Mouse (Mus musculus): ENCODE data around the gene Hoxc13. TPM values are rescaled to one million over a fixed set of nuclear protein-coding genes. Genes with fewer than 3 reads are reported as not detected.

Hoxc13 gene
- total RNA-seq, 1 experiment from 2014 or later, result not detected

- no peak for ATAC-seq (ENCODE audit: extremely low read depth, insufficient number of reproducible peaks, low FRiP score, poor library complexity, severe bottlenecking)
Measured at GRCm38 (mm10) chr15:102976631-102977422, 55.9 kb downstream of the Hoxc13 start.

DNA sequence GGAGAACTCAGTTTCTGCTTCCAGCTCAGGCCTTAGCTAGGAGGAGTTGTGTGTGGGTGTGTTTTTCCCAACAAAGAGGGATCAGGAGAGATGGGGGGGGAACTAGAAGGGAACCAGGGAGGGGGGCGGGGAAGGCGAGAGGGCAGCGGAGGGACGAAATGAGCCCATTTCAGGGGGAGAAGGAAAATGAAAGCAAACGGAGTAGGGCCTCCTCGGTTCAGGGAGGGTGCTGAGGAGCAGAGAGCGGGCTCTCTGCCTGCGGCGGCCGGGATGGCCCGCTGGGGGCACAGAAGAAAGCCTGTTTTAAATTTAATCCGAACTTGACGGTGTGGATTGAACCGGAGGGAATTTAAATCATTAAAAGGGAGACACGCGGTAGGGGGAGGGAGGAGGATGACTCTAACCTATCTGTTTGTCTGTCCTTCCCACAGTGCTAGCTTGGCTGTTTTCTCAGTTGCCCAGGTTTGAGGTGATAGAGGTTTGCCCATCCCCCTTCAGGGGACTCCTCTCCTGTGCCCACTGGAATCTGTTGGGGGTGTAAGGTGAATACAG is 56.6 kb downstream of the Hoxc13 start:
- ATAC-seq (ENCODE audit: extremely low read depth, insufficient number of reproducible peaks, low FRiP score, poor library complexity, severe bottlenecking), result no peak

Other genes with a start within 250 kb of the Hoxc13 start
- gene Atp5g2, start 248.8 kb upstream of the Hoxc13 start, total RNA-seq (2017), result 19.3 and 20.7 TPM in 2 replicates
- gene Calcoco1, start 198.9 kb upstream of the Hoxc13 start, total RNA-seq (2017), result 73.4 and 97.1 TPM in 2 replicates
- gene Hoxc12, start 15.7 kb downstream of the Hoxc13 start, total RNA-seq (2017), result not detected in 2 replicates
- gene Hoxc11, start 33.3 kb downstream of the Hoxc13 start, total RNA-seq (2017), result not detected in 2 replicates
- gene Hoxc10, start 45.7 kb downstream of the Hoxc13 start, total RNA-seq (2017), result not detected in 2 replicates
- not detected in 2 replicates for gene Hoxc5, start 46.3 kb downstream of the Hoxc13 start, total RNA-seq (2017)
- gene Hoxc9, start 55.3 kb downstream of the Hoxc13 start, total RNA-seq (2017), result not detected in 2 replicates
- not detected in 2 replicates for gene Hoxc8, start 69.5 kb downstream of the Hoxc13 start, total RNA-seq (2017)
- not detected in 2 replicates for gene Hoxc6, start 77.2 kb downstream of the Hoxc13 start, total RNA-seq (2017)
- gene Hoxc4, start 97.8 kb downstream of the Hoxc13 start, total RNA-seq (2017), result not detected in 2 replicates
- gene Smug1, start 246.0 kb downstream of the Hoxc13 start, total RNA-seq (2017), result 5.5 and 8.1 TPM in 2 replicates

All from neutrophil, adult 5-6 weeks (primary cell).